Mouse (Mus musculus) kidney, adult 2 months (tissue): ENCODE data around the gene Tinf2.

Experiments used
- CTCF ChIP-seq: fragments of 200-500 bp; conservative IDR thresholded peaks from 2 replicates; pipeline ENCODE4 v1.5.1; 2011; ENCODE audit warnings: low read depth, mild to moderate bottlenecking, control low read depth, low read length, moderate library complexity, mixed read lengths; ENCODE audit not compliant: insufficient read depth, insufficient read length
- POLR2A ChIP-seq: fragments of 200-500 bp; IDR thresholded peaks from one replicate; pipeline ENCODE4 v1.6.1; 2011; ENCODE audit warnings: low read depth, low read length, control low read depth

DNA sequence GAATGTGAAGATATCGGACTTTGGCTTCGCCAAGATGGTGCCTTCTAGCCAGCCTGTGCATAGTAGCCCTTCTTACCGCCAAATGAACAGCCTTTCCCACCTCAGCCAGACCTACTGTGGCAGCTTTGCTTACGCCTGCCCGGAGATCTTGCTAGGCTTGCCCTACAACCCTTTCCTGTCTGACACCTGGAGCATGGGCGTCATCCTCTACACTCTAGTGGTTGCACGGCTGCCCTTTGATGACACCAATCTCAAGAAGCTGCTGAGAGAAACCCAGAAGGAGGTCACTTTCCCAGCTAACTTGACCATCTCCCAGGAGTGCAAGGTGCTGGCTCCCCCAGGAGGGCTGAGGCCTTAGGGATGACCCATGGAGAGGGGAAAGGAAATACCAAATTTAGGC lies 30.1 kb downstream of the Tinf2 start:
- TF ChIP-seq CTCF (no peak), POLR2A (no peak)
